Comparison of ENCODE assay signal across 15 mouse cellular contexts in the genomic region with DNA sequence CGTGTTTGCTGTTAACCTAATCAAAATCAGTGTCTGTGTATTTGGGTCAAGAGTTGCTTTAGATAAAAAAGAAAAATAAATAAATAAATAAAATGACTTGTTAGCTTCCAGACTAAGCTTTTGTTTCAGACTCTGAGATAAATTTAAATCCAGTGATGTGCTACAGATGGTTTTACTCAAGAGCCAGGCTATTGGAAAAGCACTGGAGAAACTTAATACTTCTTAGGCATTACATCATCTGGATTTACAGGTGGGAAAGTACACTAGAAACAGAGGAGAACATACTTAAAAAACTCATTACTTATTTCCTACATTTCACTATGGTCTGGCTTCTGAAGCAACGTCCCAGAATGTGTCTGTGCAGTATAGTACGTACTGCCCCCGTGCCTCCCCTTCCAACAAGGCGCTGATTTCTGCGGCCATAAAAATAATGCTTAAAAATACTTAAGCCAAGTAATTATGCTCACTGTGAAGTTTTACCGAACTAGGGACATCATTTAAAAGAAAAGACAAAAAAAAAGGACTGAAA. TPM values are rescaled to one million over a fixed set of nuclear protein-coding genes. Genes with fewer than 3 reads are reported as not detected.
DNase-seq lines count a peak whose midpoint lies in the region; ATAC-seq and TF ChIP-seq lines count a peak whose summit lies in the region.
"Had no signal": no experiment of that assay in that cellular context is flagged by ENCODE, and none has a peak within 500 bp of the region (broad histone marks: within the 10 kb centered on the region; RNA-seq: fewer than 3 reads in every experiment).

No protein-coding gene starts in this region.

- H3ac ChIP-seq in myocyte (ENCODE audit: control insufficient read depth, insufficient read length) = no peak overlapping the region

- DNase-seq in embryo, embryonic 10.5 days (ENCODE audit: low spot score) = peak; percentile 30
- DNase-seq in embryo, embryonic 11 days = no peak
- DNase-seq in kidney, postnatal 36 days = no peak
- DNase-seq in retina, postnatal 1 day = no peak
- no peak for DNase-seq in Muller cell, postnatal 12 days (ENCODE audit: inconsistent ontology term)
- DNase-seq: cerebellum, postnatal 10 days; layer of hippocampus, adult 9-11 months; thymus, adult 2 months had no signal

- no peak overlapping the region for H3K4me3 ChIP-seq in kidney, embryonic 16.5 days (ENCODE audit: low read length)
- H3K4me3 ChIP-seq in embryonic facial prominence, embryonic 13.5 days = no peak overlapping the region; the same call in 1 of the 2 replicates
- H3K4me3 ChIP-seq in myocyte = no peak overlapping the region
- H3K4me3 ChIP-seq: liver, embryonic 12.5 days had no signal

- no peaks in the 10 kb centered on the region; the same call in 1 of the 2 replicates for H3K4me1 ChIP-seq in kidney, embryonic 16.5 days (ENCODE audit: insufficient read depth, low read length)
- H3K4me1 ChIP-seq in embryonic facial prominence, embryonic 13.5 days = peaks cover 20% of the 10 kb centered on the region

- no peak for TF ChIP-seq POLR2A in myocyte (IDR thresholded peaks at IDR 0.05; ENCODE audit: insufficient read length, low read depth)

- H3K79me2 ChIP-seq in myocyte (ENCODE audit: control insufficient read depth, insufficient read depth) = no peaks in the 10 kb centered on the region

- H3K27me3 ChIP-seq in kidney, embryonic 16.5 days (ENCODE audit: insufficient read depth, low read length) = no peaks in the 10 kb centered on the region
- no peaks in the 10 kb centered on the region for H3K27me3 ChIP-seq in embryonic facial prominence, embryonic 13.5 days
- no peaks in the 10 kb centered on the region for H3K27me3 ChIP-seq in myocyte (ENCODE audit: control insufficient read depth, insufficient read depth, insufficient read length)
- H3K27me3 ChIP-seq: liver, embryonic 12.5 days had no signal

- 29% methylated on average over 7 of the region's 7 CpGs for WGBS in kidney, embryonic 16.5 days
- WGBS in embryonic facial prominence, embryonic 13.5 days = 38% methylated on average over 7 of the region's 7 CpGs

- H3K9ac ChIP-seq in kidney, embryonic 16.5 days (replicated peaks; ENCODE audit: low read length) = no peak overlapping the region
- 0 out of 2 replicates have a peak overlapping the region, but pooled peaks have one; percentile 41 for H3K9ac ChIP-seq in embryonic facial prominence, embryonic 13.5 days
- H3K9ac ChIP-seq: liver, embryonic 12.5 days had no signal

- peak; percentile 54; the same call in 1 of the 2 replicates for ATAC-seq in kidney, embryonic 16.5 days (ENCODE audit: low FRiP score, low TSS enrichment)
- no peak for ATAC-seq in embryonic facial prominence, embryonic 13.5 days (ENCODE audit: insufficient number of reproducible peaks, insufficient read depth, low FRiP score, low TSS enrichment, low read depth)
- ATAC-seq: liver, embryonic 12.5 days had no signal

- no peaks in the 10 kb centered on the region for H3K36me3 ChIP-seq in kidney, embryonic 16.5 days (ENCODE audit: insufficient read depth, low read length)
- no peaks in the 10 kb centered on the region for H3K36me3 ChIP-seq in embryonic facial prominence, embryonic 13.5 days
- no peaks in the 10 kb centered on the region for H3K36me3 ChIP-seq in myocyte (ENCODE audit: control insufficient read depth, insufficient read depth)
- H3K36me3 ChIP-seq: liver, embryonic 12.5 days had no signal

- H3K4me2 ChIP-seq in kidney, embryonic 16.5 days (replicated peaks; ENCODE audit: low read depth, low read length) = peak overlapping the region; percentile 35
- peak overlapping the region; percentile 46 for H3K4me2 ChIP-seq in embryonic facial prominence, embryonic 13.5 days
- H3K4me2 ChIP-seq in myocyte (ENCODE audit: low read depth) = peak overlapping the region; percentile 69
- H3K4me2 ChIP-seq: liver, embryonic 12.5 days had no signal

- H3K27ac ChIP-seq in kidney, embryonic 16.5 days (ENCODE audit: low read length) = no peak overlapping the region; the same call in 1 of the 2 replicates
- peak overlapping the region; percentile 77 for H3K27ac ChIP-seq in embryonic facial prominence, embryonic 13.5 days
- H3K27ac ChIP-seq: liver, embryonic 12.5 days had no signal

- no peaks in the 10 kb centered on the region for H3K9me3 ChIP-seq in kidney, embryonic 16.5 days (ENCODE audit: low read length)
- H3K9me3 ChIP-seq in embryonic facial prominence, embryonic 13.5 days = no peaks in the 10 kb centered on the region
- H3K9me3 ChIP-seq: liver, embryonic 12.5 days had no signal

TF ChIP-seq in myocyte, 11 proteins besides CTCF, POLR2A, EP300 and RAD21:
- peak; percentile 38; the same call in 1 of the 2 replicates for TF ChIP-seq CEBPB (IDR thresholded peaks at IDR 0.05; ENCODE audit: insufficient read depth, poor library complexity, severe bottlenecking)
- no peak for TF ChIP-seq POLR2AphosphoS2 (IDR thresholded peaks at IDR 0.05; ENCODE audit: insufficient read length, low read depth)
- TF ChIP-seq MAX (IDR thresholded peaks at IDR 0.05; ENCODE audit: low read depth) = no peak
- no peak for TF ChIP-seq REST (IDR thresholded peaks at IDR 0.05; ENCODE audit: insufficient read depth, insufficient read length)
- TF ChIP-seq E2F4 (IDR thresholded peaks at IDR 0.05; ENCODE audit: insufficient read depth) = no peak
- no peak for TF ChIP-seq SRF (IDR thresholded peaks at IDR 0.05; ENCODE audit: control insufficient read depth, insufficient read length, low read depth)

RNA-seq across cellular contexts. Expression of a gene that starts 21.2 kb away (rescaled TPM):
- polyA plus RNA-seq in kidney, embryonic 16.5 days (2015; fragmentation: Nextera tagmentation; extraction: Ambion mirVana) = 34.7 and 37.2 TPM in 2 replicates
- polyA plus RNA-seq in embryonic facial prominence, embryonic 13.5 days (2015; fragmentation: Nextera tagmentation; extraction: Ambion mirVana) = 30.1 and 31.3 TPM in 2 replicates
- 82.9 TPM for polyA plus RNA-seq in myocyte (2012; fragmentation: generic; extraction: Trizol)

RNA-seq across cellular contexts. Expression of a gene that starts 21.8 kb away (rescaled TPM):
- polyA plus RNA-seq in kidney, embryonic 16.5 days (2015; fragmentation: Nextera tagmentation; extraction: Ambion mirVana) = not detected in 2 replicates
- not detected in 2 replicates for polyA plus RNA-seq in embryonic facial prominence, embryonic 13.5 days (2015; fragmentation: Nextera tagmentation; extraction: Ambion mirVana)
- polyA plus RNA-seq in myocyte (2012; fragmentation: generic; extraction: Trizol) = 0.37 TPM
- polyA plus RNA-seq: brain, embryonic 14.5 days; heart, embryonic 14.5 days; intestine, embryonic 14.5 days; liver, embryonic 12.5 days had no signal
